Mouse (Mus musculus): ENCODE measurements at regions not wholly inside any gene's neighbourhood (a gene's known extent, or its start where the extent isn't known, plus 50 kb on each side); places are given as distances from the start of the nearest gene placed in this dataset.

- TF ChIP-seq POLR2A (IDR thresholded peaks at IDR 0.05; ENCODE audit: borderline replicate concordance, extremely low read depth, insufficient read depth, insufficient read length, poor library complexity, severe bottlenecking) = no peak
- no peak for TF ChIP-seq CTCF (IDR thresholded peaks at IDR 0.05; ENCODE audit: borderline replicate concordance, extremely low read depth, insufficient read depth, insufficient read length)
Measured at GRCm38 (mm10) chr9:84193405-84193804, 268.5 kb downstream of the Bckdhb start.
